Mouse (Mus musculus) bone marrow macrophage, adult 2 months (primary cell): Measurements from ENCODE around the gene Map2k7.

Experiments
- CTCF ChIP-seq: IDR thresholded peaks from 2 replicates; pipeline ENCODE4 v1.5.1; 2012; ENCODE audit warnings: low read depth, mild to moderate bottlenecking, low read length, moderate library complexity
- POLR2A ChIP-seq: IDR thresholded peaks from 2 replicates; pipeline ENCODE4 v1.6.1; 2012; ENCODE audit warnings: mild to moderate bottlenecking, low read depth, low read length, borderline replicate concordance

- TF ChIP-seq CTCF (no peak), POLR2A (no peak)
Observed at GRCm38 (mm10) chr8:4292738-4293137, 54.2 kb downstream of the Map2k7 start.
